Mouse (Mus musculus) pancreas, adult 10 weeks (tissue): ENCODE results near the gene Gm2004. TPM values are rescaled to one million over a fixed set of nuclear protein-coding genes. Genes with fewer than 3 reads are reported as not detected.

Source experiments
- polyA plus RNA-seq: library from polyadenylated mRNA; stranded (reverse); fragments of 350-450 nt; fragmentation: Illumina TruSeq; extraction: RNeasy Lipid Tissue Mini Kit (QIAGEN cat#74804); gene quantifications from one replicate; pipeline ENCODE4 v1.2.3, GENCODE M21; 2015; ENCODE audit warnings: low read depth, low replicate concordance; ENCODE audit not compliant: insufficient read depth

The Gm2004 gene
- polyA plus RNA-seq: 0.70 TPM

GRCm38 (mm10) chr2:176149725-176150124, at the start of gene Gm2004:
Gene Gm2004, minus strand, starts transcription at chr2:176149825.

Other genes with a start within 250 kb of the Gm2004 start
- 3.6 TPM for gene Zfp966, start 218.7 kb downstream of the Gm2004 start, polyA plus RNA-seq
- 2.5 TPM for gene Gm2026, start 184.5 kb downstream of the Gm2004 start, polyA plus RNA-seq
- gene 2210418O10Rik, start 76.7 kb upstream of the Gm2004 start, polyA plus RNA-seq: 1.6 TPM
- not detected for gene Gm11009, start 169.7 kb upstream of the Gm2004 start, polyA plus RNA-seq